Mouse (Mus musculus): ENCODE results near the gene Zdhhc5.

GRCm38 (mm10) chr2:84744126-84744525, 29.1 kb upstream of the Zdhhc5 start:
- TF ChIP-seq CTCF (conservative IDR thresholded peaks at IDR 0.05; ENCODE audit: insufficient read depth, insufficient read length, low read depth, low read length) (no peak), POLR2A (IDR thresholded peaks at IDR 0.05; ENCODE audit: low read depth, low read length) (no peak)
